Mouse (Mus musculus) gastrocnemius, postnatal 10 days (tissue): ENCODE results near the gene Capzb. TPM values are rescaled to one million over a fixed set of nuclear protein-coding genes. Genes with fewer than 3 reads are reported as not detected.

Experiments
- DNase-seq: peaks from one replicate; pipeline ENCODE4 v3.0.0; 2021; ENCODE audit warnings: mixed read lengths
- total RNA-seq, 2 experiments: library from RNA; stranded (reverse); gene quantifications; 2 replicates each; pipeline ENCODE4 v1.2.3; 2021

Capzb gene
- total RNA-seq, 2 experiments from 2014 or later = 576 to 632 TPM

DNA sequence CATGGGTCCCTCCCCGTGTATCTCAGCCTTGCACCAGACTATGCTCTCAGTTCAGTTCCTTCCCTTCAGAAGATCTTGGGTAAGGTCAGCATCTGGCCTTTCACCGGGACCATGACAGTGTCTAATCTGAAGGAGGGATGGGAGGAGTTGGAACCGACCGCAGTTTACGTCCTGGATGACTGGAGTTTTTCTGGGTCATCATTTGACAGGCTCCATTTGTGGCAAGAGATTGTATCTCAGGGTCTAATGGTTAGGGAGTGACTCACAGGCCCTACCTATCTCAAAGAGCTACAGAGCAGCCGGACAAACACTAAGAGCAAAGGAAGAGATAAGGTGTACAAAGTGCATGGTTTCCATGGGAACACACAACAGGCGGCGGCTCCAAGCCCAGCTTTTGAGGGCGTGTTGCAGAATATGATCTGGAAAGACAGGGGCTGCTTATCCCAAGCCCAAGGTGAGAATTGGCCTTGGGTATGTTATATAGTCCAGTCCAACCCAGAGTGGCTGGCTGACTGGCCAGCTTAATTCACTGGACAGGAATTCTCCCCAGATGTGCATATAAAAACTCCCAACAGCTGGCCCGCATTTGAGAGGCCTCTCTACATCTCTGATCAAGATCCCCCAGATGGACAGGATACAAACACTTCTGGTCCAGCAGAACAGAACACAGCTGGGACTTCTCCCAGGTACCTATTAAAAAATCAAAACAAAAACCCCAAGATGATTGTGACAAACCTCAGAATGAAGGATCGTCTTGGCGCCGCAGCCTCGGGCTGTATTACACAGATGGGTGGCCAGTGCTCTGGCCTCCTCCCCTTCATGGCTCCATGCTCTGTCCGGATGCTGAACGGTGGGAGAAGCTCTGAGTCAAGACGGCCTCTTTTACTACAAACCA, 12.7 kb upstream of the Capzb start:
- DNase-seq = no peak

- no peak for DNase-seq
Measured at GRCm38 (mm10) chr4:139182511-139182910, 10.2 kb upstream of the Capzb start.

- DNase-seq = no peak
Measured at GRCm38 (mm10) chr4:139185766-139186442, 6.8 kb upstream of the Capzb start.

DNA sequence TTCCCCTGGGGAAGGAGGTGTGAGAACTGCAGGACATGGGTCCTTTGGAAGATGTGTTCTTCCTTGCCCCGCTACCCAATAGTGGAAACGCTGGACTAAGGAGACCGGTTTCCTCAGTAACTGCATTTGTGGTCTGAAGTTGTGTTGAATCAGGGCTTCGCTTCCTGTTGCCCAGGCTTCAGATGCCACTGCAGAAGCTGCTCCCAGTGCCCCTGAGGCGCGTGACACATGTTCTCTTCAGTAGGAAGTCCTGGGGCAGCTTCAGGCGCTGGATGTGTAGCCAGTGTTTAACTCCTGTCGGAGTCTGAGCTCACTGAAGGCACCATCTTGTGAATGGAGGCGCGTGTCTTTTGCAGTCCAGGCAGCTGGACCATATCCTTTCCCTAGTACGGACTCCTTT, 4.8 kb upstream of the Capzb start:
- DNase-seq = no peak

DNA sequence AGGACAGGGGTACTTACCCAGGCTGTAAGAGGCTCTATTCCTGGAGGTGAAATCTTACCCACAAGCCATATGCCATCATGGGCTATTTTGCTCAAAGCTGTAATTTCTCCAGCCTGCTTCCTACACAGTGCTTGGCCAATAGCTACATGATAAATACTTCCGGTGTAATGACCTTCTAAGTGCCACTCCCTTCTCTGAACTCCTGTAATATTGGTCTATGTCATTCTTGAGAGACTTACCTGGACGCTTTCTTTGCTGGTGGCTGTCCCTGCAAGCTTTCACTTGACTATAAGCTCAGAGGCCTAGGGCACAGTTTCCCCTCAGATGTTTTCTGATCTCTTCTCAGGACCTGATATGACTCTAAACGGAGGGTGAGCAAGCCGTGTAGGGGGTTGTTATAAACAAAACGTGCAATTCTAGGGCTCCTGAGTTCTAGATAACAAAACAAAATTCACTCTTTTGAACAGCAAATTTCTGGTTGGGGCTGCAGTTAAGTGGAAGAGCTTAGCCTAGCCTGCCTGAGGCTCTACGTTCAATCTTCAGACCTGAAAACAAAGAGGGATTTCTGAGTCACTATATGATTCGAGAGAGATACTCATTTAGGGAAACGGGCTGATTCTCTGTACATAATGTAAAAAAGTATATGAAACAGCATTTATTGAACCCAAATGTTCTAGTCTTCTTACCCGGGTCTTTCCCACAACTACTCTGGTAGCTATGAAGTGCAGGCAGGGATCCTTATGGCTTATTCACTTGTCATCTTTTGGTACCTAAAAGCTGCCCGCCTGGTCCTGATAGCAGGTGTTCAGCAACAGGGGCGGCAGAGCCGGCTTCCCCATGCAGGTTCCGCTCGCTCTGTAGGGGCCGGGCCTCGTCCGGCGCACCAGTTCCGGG, 847 bp upstream of the Capzb start:
- DNase-seq = no peak

- DNase-seq = peak; percentile 30
Measured at GRCm38 (mm10) chr4:139193176-139194093, 736 bp downstream of the Capzb start.

- DNase-seq = no peak
Measured at GRCm38 (mm10) chr4:139195101-139195500, 2.4 kb downstream of the Capzb start.

- no peak for DNase-seq
Measured at GRCm38 (mm10) chr4:139196464-139196863, 3.8 kb downstream of the Capzb start.

GRCm38 (mm10) chr4:139196949-139197348, 4.2 kb downstream of the Capzb start:
- no peak for DNase-seq

GRCm38 (mm10) chr4:139197453-139197852, 4.8 kb downstream of the Capzb start:
- DNase-seq = no peak

DNA sequence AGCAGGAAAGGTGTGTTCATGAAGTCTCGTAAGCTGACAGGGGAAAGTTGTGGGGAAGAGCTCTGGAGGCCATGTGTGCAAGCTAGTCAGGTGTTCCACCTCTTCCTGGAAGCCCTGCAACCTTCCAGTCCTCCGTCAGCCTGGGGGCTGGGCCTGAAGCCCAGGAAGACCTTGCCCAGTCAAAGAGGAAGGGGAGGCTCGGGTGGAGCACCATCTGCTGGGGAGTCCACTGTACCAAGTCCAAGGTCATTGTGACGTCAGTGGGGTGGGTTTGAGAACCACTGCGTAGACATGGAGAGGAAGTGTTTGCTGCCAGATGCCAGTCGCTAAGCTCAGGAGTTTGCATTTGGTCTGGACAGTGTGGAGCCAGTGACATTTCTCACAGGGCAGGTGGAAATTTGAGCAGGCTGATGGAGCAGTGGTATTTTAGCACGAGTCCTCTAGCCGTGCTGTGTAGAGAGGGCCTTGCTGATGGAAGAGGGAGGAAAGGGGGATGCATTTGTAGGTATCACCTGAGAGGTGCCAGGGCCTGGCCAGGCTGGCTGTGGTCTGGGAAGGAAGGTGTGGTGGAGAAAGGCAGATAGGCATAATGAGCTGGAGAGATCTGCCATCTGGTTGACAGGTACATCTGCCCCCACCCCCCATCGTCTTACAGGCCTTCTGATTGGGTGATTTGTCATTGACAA, 5.4 kb downstream of the Capzb start:
- no peak for DNase-seq

- no peak for DNase-seq
Measured at GRCm38 (mm10) chr4:139199126-139199525, 6.4 kb downstream of the Capzb start.

- no peak for DNase-seq
Measured at GRCm38 (mm10) chr4:139199703-139200340, 7.1 kb downstream of the Capzb start.

DNA sequence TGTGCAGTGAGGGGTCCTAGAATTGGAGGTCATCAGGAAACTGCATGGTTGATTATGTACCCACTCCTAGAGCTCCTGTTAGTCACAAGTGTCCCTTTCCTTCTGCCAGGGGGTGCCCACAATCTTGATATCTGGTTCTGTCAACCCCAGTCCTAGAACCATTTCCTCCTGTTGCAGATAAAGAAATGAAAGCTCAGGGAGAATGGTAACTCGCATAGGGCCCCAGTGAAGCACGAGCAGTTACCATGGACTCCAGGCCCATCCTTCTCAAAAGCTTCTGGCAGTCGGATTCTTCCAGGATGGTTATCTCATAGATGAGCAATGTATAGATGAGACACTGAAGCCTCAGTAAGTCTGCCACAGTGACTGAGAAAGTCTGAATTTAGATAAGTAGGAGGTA, 8.2 kb downstream of the Capzb start:
- no peak for DNase-seq

DNA sequence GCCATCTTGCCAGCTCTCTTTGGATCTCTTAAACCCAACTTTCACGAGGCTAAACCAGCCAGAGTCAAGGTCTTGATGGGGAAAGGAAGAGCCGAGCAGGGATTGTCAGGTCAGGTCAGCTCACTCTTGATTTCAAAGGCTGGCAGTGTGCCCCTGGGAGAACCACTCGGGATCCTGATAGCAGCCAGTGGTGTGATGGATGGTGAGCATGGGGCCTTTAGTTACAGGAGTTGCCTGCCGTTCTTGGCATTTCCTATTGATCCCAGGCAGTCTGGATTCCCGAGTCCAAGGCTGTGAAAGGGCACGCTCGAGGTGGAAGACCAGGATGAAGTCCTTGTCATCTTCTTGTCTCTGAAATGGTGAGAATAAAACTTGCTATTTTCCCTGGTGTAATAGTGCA, 9.9 kb downstream of the Capzb start:
- DNase-seq = no peak

DNA sequence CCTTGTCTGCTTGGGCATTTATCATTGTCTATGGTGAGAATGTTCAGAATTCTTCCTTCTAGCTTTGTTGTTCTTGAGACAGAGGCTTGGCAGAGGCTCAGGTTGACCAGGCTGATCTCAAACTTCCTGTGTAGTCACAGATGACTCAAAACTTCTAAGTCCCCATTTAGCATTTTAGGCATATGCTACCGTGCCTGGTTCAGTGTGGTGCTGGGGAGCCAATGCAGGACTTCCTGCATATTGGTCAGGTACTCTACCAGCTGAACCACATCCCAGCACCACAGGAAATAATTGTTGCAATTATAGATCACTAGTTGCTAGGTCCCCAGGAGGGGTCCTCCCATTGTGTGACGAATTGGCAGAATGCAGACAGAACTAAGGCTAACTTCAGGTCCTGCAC, 10.7 kb downstream of the Capzb start:
- no peak for DNase-seq

DNA sequence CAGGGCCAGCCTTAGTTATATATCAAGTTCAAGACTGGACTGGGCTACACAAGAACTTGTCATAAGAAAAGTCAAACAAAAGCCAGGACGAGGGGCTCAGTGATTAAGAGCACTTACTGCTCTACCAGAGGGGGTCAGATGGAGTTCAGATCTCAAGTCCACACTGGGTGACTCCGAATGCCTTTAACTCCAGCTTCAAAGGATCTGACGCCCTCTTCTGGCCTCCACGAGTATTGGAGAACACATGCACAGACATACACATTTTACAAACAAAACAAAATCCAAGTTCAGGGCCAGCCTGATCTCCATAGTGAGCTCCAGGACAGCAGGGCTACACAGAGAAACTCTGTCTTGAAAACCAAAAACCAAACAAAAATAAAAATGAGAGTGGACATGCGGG, 13.1 kb downstream of the Capzb start:
- DNase-seq = no peak

- no peak for DNase-seq
Measured at GRCm38 (mm10) chr4:139206353-139207045, 13.8 kb downstream of the Capzb start.

- DNase-seq = no peak
Measured at GRCm38 (mm10) chr4:139208236-139209129, 15.8 kb downstream of the Capzb start.
